Mouse (Mus musculus): ENCODE results near the gene Arl3. TPM values are rescaled to one million over a fixed set of nuclear protein-coding genes. Genes with fewer than 3 reads are reported as not detected.

The Arl3 gene
- polyA plus RNA-seq, 1 experiment from 2014 or later: 141 TPM

- H3K4me2 ChIP-seq (replicated peaks): peak overlapping the region; percentile 96
- peak overlapping the region; percentile 83 for H3K27ac ChIP-seq
- no peak overlapping the region for H3K4me3 ChIP-seq (replicated peaks; ENCODE audit: low read length)
- no peak for DNase-seq (ENCODE audit: low spot score)
- ATAC-seq (ENCODE audit: low FRiP score): no peak
- H3K9ac ChIP-seq: peak overlapping the region; percentile 59; the same call in 1 of the 2 replicates
- H3K36me3 ChIP-seq (replicated peaks; ENCODE audit: control insufficient read depth, insufficient read depth): peaks cover 59% of the 10 kb centered on the region
- no peaks in the 10 kb centered on the region for H3K27me3 ChIP-seq (ENCODE audit: control insufficient read depth, insufficient read depth, low read length)
- H3K4me1 ChIP-seq (replicated peaks; ENCODE audit: control insufficient read depth, insufficient read depth, low read length): peaks cover 58% of the 10 kb centered on the region
- 57% methylated on average over 1 of the region's 1 CpGs for WGBS
- H3K9me3 ChIP-seq (ENCODE audit: control insufficient read depth, low read length): no peaks in the 10 kb centered on the region
Observed at GRCm38 (mm10) chr19:46507806-46508205, 65.2 kb downstream of the Arl3 start.

GRCm38 (mm10) chr19:46507181-46507581, 65.8 kb downstream of the Arl3 start:
- peaks cover 58% of the 10 kb centered on the region for H3K4me1 ChIP-seq (replicated peaks; ENCODE audit: control insufficient read depth, insufficient read depth, low read length)
- ATAC-seq (ENCODE audit: low FRiP score): peak; percentile 15; the same call in 1 of the 2 replicates
- peaks cover 53% of the 10 kb centered on the region for H3K36me3 ChIP-seq (replicated peaks; ENCODE audit: control insufficient read depth, insufficient read depth)

GRCm38 (mm10) chr19:46506372-46506717, 66.7 kb downstream of the Arl3 start:
- ATAC-seq (ENCODE audit: low FRiP score): no peak
- Histone ChIP-seq H3K36me3 (replicated peaks; ENCODE audit: control insufficient read depth, insufficient read depth) (peaks cover 44% of the 10 kb centered on the region), H3K9me3 (ENCODE audit: control insufficient read depth, low read length) (no peaks in the 10 kb centered on the region), H3K4me3 (replicated peaks; ENCODE audit: low read length) (peak overlapping the region; percentile 97), H3K9ac (peak overlapping the region; percentile 59), H3K27ac (peak overlapping the region; percentile 83), H3K4me1 (replicated peaks; ENCODE audit: control insufficient read depth, insufficient read depth, low read length) (peaks cover 58% of the 10 kb centered on the region), H3K4me2 (replicated peaks) (peak overlapping the region; percentile 96), H3K27me3 (ENCODE audit: control insufficient read depth, insufficient read depth, low read length) (no peaks in the 10 kb centered on the region)
- 19% methylated on average over 3 of the region's 3 CpGs for WGBS
- DNase-seq (ENCODE audit: low spot score): no peak

More at GRCm38 (mm10) chr19:46507181-46507581, 65.8 kb downstream of the Arl3 start:
- WGBS: 15% methylated on average over 8 of the region's 8 CpGs
- H3K9me3 ChIP-seq (ENCODE audit: control insufficient read depth, low read length): no peaks in the 10 kb centered on the region
- peak; percentile 50 for DNase-seq (ENCODE audit: low spot score)
- no peaks in the 10 kb centered on the region for H3K27me3 ChIP-seq (ENCODE audit: control insufficient read depth, insufficient read depth, low read length)
- peak overlapping the region; percentile 97 for H3K4me3 ChIP-seq (replicated peaks; ENCODE audit: low read length)
- peak overlapping the region; percentile 96 for H3K4me2 ChIP-seq (replicated peaks)
- peak overlapping the region; percentile 83 for H3K27ac ChIP-seq
- peak overlapping the region; percentile 59 for H3K9ac ChIP-seq

GRCm38 (mm10) chr19:46505646-46506371, 67.2 kb downstream of the Arl3 start:
- Histone ChIP-seq H3K9me3 (ENCODE audit: control insufficient read depth, low read length) (no peaks in the 10 kb centered on the region), H3K4me3 (replicated peaks; ENCODE audit: low read length) (peak overlapping the region; percentile 97), H3K36me3 (replicated peaks; ENCODE audit: control insufficient read depth, insufficient read depth) (peaks cover 39% of the 10 kb centered on the region), H3K27ac (0 out of 2 replicates have a peak overlapping the region, but pooled peaks have one; percentile 83), H3K27me3 (ENCODE audit: control insufficient read depth, insufficient read depth, low read length) (no peaks in the 10 kb centered on the region), H3K9ac (peak overlapping the region; percentile 59), H3K4me1 (replicated peaks; ENCODE audit: control insufficient read depth, insufficient read depth, low read length) (peaks cover 58% of the 10 kb centered on the region), H3K4me2 (replicated peaks) (peak overlapping the region; percentile 96)
- DNase-seq (ENCODE audit: low spot score) (no peak), ATAC-seq (ENCODE audit: low FRiP score) (no peak)
- WGBS: 58% methylated on average over 8 of the region's 8 CpGs

GRCm38 (mm10) chr19:46504822-46505417, 68.1 kb downstream of the Arl3 start:
- Histone ChIP-seq H3K4me2 (replicated peaks) (peak overlapping the region; percentile 96), H3K9me3 (ENCODE audit: control insufficient read depth, low read length) (no peaks in the 10 kb centered on the region), H3K36me3 (replicated peaks; ENCODE audit: control insufficient read depth, insufficient read depth) (peaks cover 30% of the 10 kb centered on the region), H3K27me3 (ENCODE audit: control insufficient read depth, insufficient read depth, low read length) (no peaks in the 10 kb centered on the region), H3K27ac (peak overlapping the region; percentile 100), H3K4me3 (replicated peaks; ENCODE audit: low read length) (peak overlapping the region; percentile 97), H3K4me1 (replicated peaks; ENCODE audit: control insufficient read depth, insufficient read depth, low read length) (peaks cover 52% of the 10 kb centered on the region), H3K9ac (peak overlapping the region; percentile 99)
- 40% methylated on average over 9 of the region's 9 CpGs for WGBS
- no peak for ATAC-seq (ENCODE audit: low FRiP score)
- no peak for DNase-seq (ENCODE audit: low spot score)

- peaks cover 51% of the 10 kb centered on the region for H3K4me1 ChIP-seq (replicated peaks; ENCODE audit: control insufficient read depth, insufficient read depth, low read length)
- no peak for DNase-seq (ENCODE audit: low spot score)
Observed at GRCm38 (mm10) chr19:46504085-46504552, 68.9 kb downstream of the Arl3 start.

GRCm38 (mm10) chr19:46503351-46504084, 69.5 kb downstream of the Arl3 start:
- Histone ChIP-seq H3K4me3 (replicated peaks; ENCODE audit: low read length) (peak overlapping the region; percentile 97), H3K4me2 (replicated peaks) (peak overlapping the region; percentile 96), H3K9me3 (ENCODE audit: control insufficient read depth, low read length) (no peaks in the 10 kb centered on the region), H3K27ac (peak overlapping the region; percentile 100), H3K9ac (peak overlapping the region; percentile 99), H3K27me3 (ENCODE audit: control insufficient read depth, insufficient read depth, low read length) (no peaks in the 10 kb centered on the region), H3K4me1 (replicated peaks; ENCODE audit: control insufficient read depth, insufficient read depth, low read length) (peaks cover 50% of the 10 kb centered on the region), H3K36me3 (replicated peaks; ENCODE audit: control insufficient read depth, insufficient read depth) (peaks cover 26% of the 10 kb centered on the region)
- WGBS: 0% methylated on average over 21 of the region's 21 CpGs
- ATAC-seq (ENCODE audit: low FRiP score) (no peak), DNase-seq (ENCODE audit: low spot score) (peak; percentile 50)

More at GRCm38 (mm10) chr19:46504085-46504552, 68.9 kb downstream of the Arl3 start:
- peak overlapping the region; percentile 100 for H3K27ac ChIP-seq
- H3K4me2 ChIP-seq (replicated peaks): peak overlapping the region; percentile 96
- peaks cover 28% of the 10 kb centered on the region for H3K36me3 ChIP-seq (replicated peaks; ENCODE audit: control insufficient read depth, insufficient read depth)
- H3K9ac ChIP-seq: peak overlapping the region; percentile 99
- ATAC-seq (ENCODE audit: low FRiP score): no peak
- no peaks in the 10 kb centered on the region for H3K27me3 ChIP-seq (ENCODE audit: control insufficient read depth, insufficient read depth, low read length)
- peak overlapping the region; percentile 97 for H3K4me3 ChIP-seq (replicated peaks; ENCODE audit: low read length)
- no peaks in the 10 kb centered on the region for H3K9me3 ChIP-seq (ENCODE audit: control insufficient read depth, low read length)
- 2% methylated on average over 4 of the region's 4 CpGs for WGBS

GRCm38 (mm10) chr19:46502471-46503166, 70.4 kb downstream of the Arl3 start:
- Histone ChIP-seq H3K9me3 (ENCODE audit: control insufficient read depth, low read length) (no peaks in the 10 kb centered on the region), H3K9ac (peak overlapping the region; percentile 99), H3K4me2 (replicated peaks) (peak overlapping the region; percentile 96), H3K36me3 (replicated peaks; ENCODE audit: control insufficient read depth, insufficient read depth) (peaks cover 17% of the 10 kb centered on the region), H3K27me3 (ENCODE audit: control insufficient read depth, insufficient read depth, low read length) (no peaks in the 10 kb centered on the region), H3K27ac (peak overlapping the region; percentile 100), H3K4me1 (replicated peaks; ENCODE audit: control insufficient read depth, insufficient read depth, low read length) (peaks cover 42% of the 10 kb centered on the region), H3K4me3 (replicated peaks; ENCODE audit: low read length) (peak overlapping the region; percentile 97)
- peak; percentile 75 for DNase-seq (ENCODE audit: low spot score)
- under 1% methylated on average over 53 of the region's 53 CpGs for WGBS
- ATAC-seq (ENCODE audit: low FRiP score): no peak

Data from hindbrain, embryonic 14.5 days (tissue).